Mouse (Mus musculus) heart, embryonic 11.5 days (tissue): ENCODE data around the gene Apobr. TPM values are rescaled to one million over a fixed set of nuclear protein-coding genes. Genes with fewer than 3 reads are reported as not detected.
A peak's percentile ranks its signal among the peaks of the same experiment; 100 is the strongest.

ENCODE experiments used
- ATAC-seq: fragments of 200-750 bp; cut with Nextera tagmentation; replicated peaks from 2 replicates; pipeline ENCODE4 v1.8.0; 2017; ENCODE audit warnings: moderate library complexity; ENCODE audit not compliant: insufficient number of reproducible peaks, low FRiP score, low TSS enrichment
- H3K27ac ChIP-seq: fragments of 300-500 bp; sonication (generic); 2 replicates; pipeline ENCODE4 v1.5.1; 2014; ENCODE audit warnings: mild to moderate bottlenecking, low read depth, low read length
- H3K27me3 ChIP-seq: fragments of 300-500 bp; sonication (generic); 2 replicates; pipeline ENCODE4 v1.6.1; 2014; ENCODE audit warnings: mild to moderate bottlenecking, low read length, mixed read lengths; ENCODE audit not compliant: control insufficient read depth, insufficient read depth
- H3K36me3 ChIP-seq: fragments of 300-500 bp; sonication (generic); 2 replicates; pipeline ENCODE4 v1.6.1; 2014; ENCODE audit warnings: mild to moderate bottlenecking, low read length, moderate library complexity, mixed read lengths; ENCODE audit not compliant: control insufficient read depth, insufficient read depth
- H3K4me1 ChIP-seq: fragments of 300-500 bp; sonication (generic); 2 replicates; pipeline ENCODE4 v1.6.1; 2014; ENCODE audit warnings: low read length; ENCODE audit not compliant: control insufficient read depth, insufficient read depth
- H3K4me2 ChIP-seq: fragments of 300-500 bp; sonication (generic); 2 replicates; pipeline ENCODE4 v1.6.1; 2014; ENCODE audit warnings: mild to moderate bottlenecking, moderate library complexity
- H3K4me3 ChIP-seq: fragments of 300-500 bp; sonication (generic); 2 replicates; pipeline ENCODE4 v1.5.1; 2014; ENCODE audit warnings: low read depth, low read length
- H3K9ac ChIP-seq: fragments of 300-500 bp; sonication (generic); 2 replicates; pipeline ENCODE4 v1.6.1; 2014; ENCODE audit warnings: mild to moderate bottlenecking, low read depth, low read length, moderate library complexity
- H3K9me3 ChIP-seq: fragments of 300-500 bp; sonication (generic); replicated peaks from 2 replicates; pipeline ENCODE4 v1.6.1; 2016; ENCODE audit warnings: low read length; ENCODE audit not compliant: control insufficient read depth
- WGBS: fragments of 180-500 bp; shearing (Covaris S2); extraction: QIAGEN DNeasy Blood & Tissue Kit; methylation state at CpG from one replicate; pipeline ENCODE4 v1.1.7; 2014; ENCODE audit not compliant: insufficient replicate concordance; 5-methylcytosine and 5-hydroxymethylcytosine counted together
- polyA plus RNA-seq: library from polyadenylated mRNA; unstranded; fragments of >200 nt; fragmentation: Nextera tagmentation; extraction: Ambion mirVana; gene quantifications from 2 replicates; pipeline ENCODE4 v1.2.1, GENCODE M21; 2014

Apobr gene
- polyA plus RNA-seq, 1 experiment from 2014 or later: 0.13 TPM

GRCm38 (mm10) chr7:126585717-126586116 is 975 bp downstream of the Apobr start, which contains the start of gene Cln3:
Gene Cln3 (minus strand): TSS chr7:126585817.
- H3K4me3 ChIP-seq: no peak within 1 kb of the TSS
- no peaks in the 10 kb centered on the region for H3K36me3 ChIP-seq
- H3K27me3 ChIP-seq: peaks cover 12% of the 10 kb centered on the region
- no peak within 1 kb of the TSS for H3K4me2 ChIP-seq
- peaks cover 8% of the 10 kb centered on the region; the same call in 1 of the 2 replicates for H3K4me1 ChIP-seq
- no peak within 1 kb of the TSS for H3K27ac ChIP-seq
- H3K9me3 ChIP-seq: no peaks in the 10 kb centered on the region
- H3K9ac ChIP-seq: no peak within 1 kb of the TSS
- 68% methylated on average over 6 of the region's 6 CpGs for WGBS
- no peak for ATAC-seq

- H3K9ac ChIP-seq: no peak overlapping the region
- no peak overlapping the region for H3K4me3 ChIP-seq
These were observed 2.1 kb downstream of the Apobr start for GRCm38 (mm10) chr7:126586839-126587238.

GRCm38 (mm10) chr7:126587779-126588178 is 3.0 kb downstream of the Apobr start:
- Histone ChIP-seq H3K27ac (no peak overlapping the region), H3K36me3 (no peaks in the 10 kb centered on the region), H3K9ac (0 out of 2 replicates have a peak overlapping the region, but pooled peaks have one; percentile 53), H3K4me1 (peaks cover 3% of the 10 kb centered on the region; the same call in 1 of the 2 replicates), H3K4me3 (0 out of 2 replicates have a peak overlapping the region, but pooled peaks have one; percentile 15), H3K4me2 (peak overlapping the region; percentile 51), H3K9me3 (no peaks in the 10 kb centered on the region), H3K27me3 (peaks cover 17% of the 10 kb centered on the region)
- WGBS: 8% methylated on average over 16 of the region's 16 CpGs
- ATAC-seq: no peak

More at GRCm38 (mm10) chr7:126586839-126587238, 2.1 kb downstream of the Apobr start:
- no peak for ATAC-seq
- Histone ChIP-seq H3K4me1 (peaks cover 7% of the 10 kb centered on the region; the same call in 1 of the 2 replicates), H3K9me3 (no peaks in the 10 kb centered on the region), H3K36me3 (no peaks in the 10 kb centered on the region), H3K4me2 (no peak overlapping the region), H3K27me3 (peaks cover 12% of the 10 kb centered on the region), H3K27ac (no peak overlapping the region)
- WGBS: 53% methylated on average over 8 of the region's 8 CpGs

GRCm38 (mm10) chr7:126594862-126595561 is 10.3 kb downstream of the Apobr start, which contains the start of gene Il27:
Gene Il27 (minus strand): TSS chr7:126594941.
- Histone ChIP-seq H3K4me2 (no peak within 1 kb of the TSS), H3K9ac (no peak within 1 kb of the TSS), H3K36me3 (no peaks in the 10 kb centered on the region), H3K27me3 (peaks cover 6% of the 10 kb centered on the region), H3K9me3 (no peaks in the 10 kb centered on the region), H3K4me1 (no peaks in the 10 kb centered on the region), H3K4me3 (no peak within 1 kb of the TSS), H3K27ac (no peak within 1 kb of the TSS)
- ATAC-seq: no peak
- 73% methylated on average over 11 of the region's 11 CpGs for WGBS

- Histone ChIP-seq H3K4me2 (no peak overlapping the region), H3K36me3 (no peaks in the 10 kb centered on the region), H3K4me1 (no peaks in the 10 kb centered on the region), H3K9me3 (no peaks in the 10 kb centered on the region), H3K4me3 (no peak overlapping the region), H3K9ac (no peak overlapping the region), H3K27ac (no peak overlapping the region), H3K27me3 (peaks cover 6% of the 10 kb centered on the region)
- ATAC-seq: no peak
- WGBS: 73% methylated on average over 5 of the region's 5 CpGs
These were observed 11.1 kb downstream of the Apobr start for GRCm38 (mm10) chr7:126595890-126596289.

- no peaks in the 10 kb centered on the region for H3K9me3 ChIP-seq
- 51% methylated on average over 6 of the region's 6 CpGs for WGBS
- no peak overlapping the region for H3K9ac ChIP-seq
- H3K27me3 ChIP-seq: peaks cover 6% of the 10 kb centered on the region
- H3K4me2 ChIP-seq: no peak overlapping the region
- no peaks in the 10 kb centered on the region for H3K4me1 ChIP-seq
- ATAC-seq: no peak
- H3K27ac ChIP-seq: no peak overlapping the region
- no peak overlapping the region for H3K4me3 ChIP-seq
- H3K36me3 ChIP-seq: no peaks in the 10 kb centered on the region
These were observed 11.7 kb downstream of the Apobr start for GRCm38 (mm10) chr7:126596414-126596813.

GRCm38 (mm10) chr7:126598919-126599318 is 14.2 kb downstream of the Apobr start:
- no peaks in the 10 kb centered on the region for H3K27me3 ChIP-seq
- no peaks in the 10 kb centered on the region for H3K36me3 ChIP-seq
- H3K4me2 ChIP-seq: no peak overlapping the region
- H3K4me1 ChIP-seq: no peaks in the 10 kb centered on the region
- no peaks in the 10 kb centered on the region for H3K9me3 ChIP-seq
- no peak overlapping the region for H3K9ac ChIP-seq
- H3K27ac ChIP-seq: no peak overlapping the region
- no peak overlapping the region for H3K4me3 ChIP-seq
- no peak for ATAC-seq
- 67% methylated on average over 6 of the region's 6 CpGs for WGBS

- 39% methylated on average over 5 of the region's 5 CpGs for WGBS
- Histone ChIP-seq H3K4me3 (no peak overlapping the region), H3K9ac (no peak overlapping the region), H3K36me3 (no peaks in the 10 kb centered on the region), H3K9me3 (no peaks in the 10 kb centered on the region), H3K4me1 (no peaks in the 10 kb centered on the region), H3K27ac (no peak overlapping the region), H3K27me3 (no peaks in the 10 kb centered on the region), H3K4me2 (no peak overlapping the region)
- no peak for ATAC-seq
These were observed 17.2 kb downstream of the Apobr start for GRCm38 (mm10) chr7:126601896-126602295.

GRCm38 (mm10) chr7:126602650-126603049 is 17.9 kb downstream of the Apobr start:
- Histone ChIP-seq H3K9me3 (no peaks in the 10 kb centered on the region), H3K36me3 (no peaks in the 10 kb centered on the region), H3K4me1 (no peaks in the 10 kb centered on the region), H3K4me3 (no peak overlapping the region), H3K27ac (no peak overlapping the region), H3K27me3 (no peaks in the 10 kb centered on the region), H3K9ac (no peak overlapping the region), H3K4me2 (no peak overlapping the region)
- WGBS: 71% methylated on average over 3 of the region's 3 CpGs
- no peak for ATAC-seq
